Mouse (Mus musculus): Measurements from ENCODE around the gene Ripor3.

GRCm38 (mm10) chr2:168056666-168056933 lies 46.2 kb upstream of the Ripor3 start:
- TF ChIP-seq GATA1 (IDR thresholded peaks at IDR 0.05; ENCODE audit: low read length) (no peak), TAL1 (IDR thresholded peaks at IDR 0.05; ENCODE audit: low read length) (no peak)

All from erythroblast, embryonic 14.5 days (primary cell).